In genomic region chr13:39161980-39162379, GRCm38 (mm10) we compare ENCODE assay signal across 12 mouse cellular contexts.
A peak's percentile ranks its signal among the peaks of the same experiment; 100 is the strongest.
DNase-seq lines count a peak whose midpoint lies in the region; ATAC-seq and TF ChIP-seq lines count a peak whose summit lies in the region.
"Had no signal": no experiment of that assay in that cellular context is flagged by ENCODE, and none has a peak within 500 bp of the region (broad histone marks: within the 10 kb centered on the region; RNA-seq: fewer than 3 reads in every experiment).

No protein-coding gene starts in this region.

- no peaks in the 10 kb centered on the region for H3K9me3 ChIP-seq in limb, embryonic 11.5 days (ENCODE audit: control insufficient read depth, low read length)
- H3K9me3 ChIP-seq in limb, embryonic 10.5 days (replicated peaks): no peaks in the 10 kb centered on the region
- no peaks in the 10 kb centered on the region for H3K9me3 ChIP-seq in embryonic facial prominence, embryonic 10.5 days
- H3K9me3 ChIP-seq in limb, embryonic 14.5 days (ENCODE audit: control insufficient read depth, low read length): no peaks in the 10 kb centered on the region
- H3K9me3 ChIP-seq: forebrain, embryonic 10.5 days had no signal

- WGBS in limb, embryonic 11.5 days: 40% methylated on average over 2 of the region's 2 CpGs
- 54% methylated on average over 2 of the region's 2 CpGs for WGBS in limb, embryonic 10.5 days
- WGBS in embryonic facial prominence, embryonic 10.5 days: 46% methylated on average over 2 of the region's 2 CpGs
- 11% methylated on average over 2 of the region's 2 CpGs for WGBS in limb, embryonic 14.5 days

- H3K27ac ChIP-seq in limb, embryonic 11.5 days (replicated peaks; ENCODE audit: low read depth, low read length): no peak overlapping the region
- no peak overlapping the region for H3K27ac ChIP-seq in limb, embryonic 10.5 days
- H3K27ac ChIP-seq in embryonic facial prominence, embryonic 10.5 days (replicated peaks): no peak overlapping the region
- H3K27ac ChIP-seq in limb, embryonic 14.5 days (replicated peaks; ENCODE audit: low read depth, low read length): no peak overlapping the region
- H3K27ac ChIP-seq: forebrain, embryonic 10.5 days; liver, embryonic 14.5 days had no signal

- no peak for TF ChIP-seq POLR2A in limb, embryonic 14.5 days (IDR thresholded peaks at IDR 0.05; ENCODE audit: borderline replicate concordance, extremely low read depth, insufficient read depth, insufficient read length)

- peak; percentile 28 for DNase-seq in limb, embryonic 11.5 days (ENCODE audit: low spot score)
- no peak for DNase-seq in limb, embryonic 10.5 days (ENCODE audit: low spot score)
- peak; percentile 14 for DNase-seq in ZHBTc4 (ENCODE audit: low read depth, low spot score)
- DNase-seq in embryonic facial prominence, embryonic 10.5 days (ENCODE audit: low spot score): peak; percentile 10
- DNase-seq in limb, embryonic 14.5 days (ENCODE audit: low spot score): peak; percentile 35
- no peak for DNase-seq in adrenal gland, postnatal 14 days
- DNase-seq in layer of hippocampus, postnatal 14 days (ENCODE audit: low spot score in 2 of 2): no peak
- DNase-seq: adrenal gland, postnatal 25 days had no signal

- no peak overlapping the region for H3K4me3 ChIP-seq in limb, embryonic 11.5 days (ENCODE audit: low read depth, low read length)
- no peak overlapping the region for H3K4me3 ChIP-seq in limb, embryonic 10.5 days
- H3K4me3 ChIP-seq in embryonic facial prominence, embryonic 10.5 days: no peak overlapping the region
- H3K4me3 ChIP-seq in limb, embryonic 14.5 days (replicated peaks; ENCODE audit: low read length): no peak overlapping the region
- H3K4me3 ChIP-seq: forebrain, embryonic 10.5 days; megakaryocyte, embryonic 14.5 days had no signal

- no peak overlapping the region for H3K4me2 ChIP-seq in limb, embryonic 11.5 days (ENCODE audit: low read depth, severe bottlenecking)
- no peak overlapping the region for H3K4me2 ChIP-seq in limb, embryonic 14.5 days (replicated peaks; ENCODE audit: low read depth, low read length, severe bottlenecking)
- H3K4me2 ChIP-seq: heart, embryonic 11.5 days had no signal

- no peak overlapping the region for H3K9ac ChIP-seq in limb, embryonic 11.5 days (ENCODE audit: low read length)
- H3K9ac ChIP-seq in limb, embryonic 14.5 days (ENCODE audit: low read depth, low read length, severe bottlenecking): no peak overlapping the region
- H3K9ac ChIP-seq: liver, embryonic 14.5 days had no signal

- no peak for ATAC-seq in limb, embryonic 11.5 days (ENCODE audit: insufficient number of reproducible peaks, low FRiP score, low TSS enrichment, low read depth)
- no peak for ATAC-seq in limb, embryonic 14.5 days (ENCODE audit: low FRiP score, low read depth)

- no peaks in the 10 kb centered on the region for H3K27me3 ChIP-seq in limb, embryonic 11.5 days (ENCODE audit: control insufficient read depth, insufficient read depth, low read length)
- no peaks in the 10 kb centered on the region for H3K27me3 ChIP-seq in limb, embryonic 10.5 days (ENCODE audit: low read depth, poor library complexity, severe bottlenecking)
- H3K27me3 ChIP-seq in embryonic facial prominence, embryonic 10.5 days (replicated peaks; ENCODE audit: low read depth, poor library complexity, severe bottlenecking): no peaks in the 10 kb centered on the region
- no peaks in the 10 kb centered on the region for H3K27me3 ChIP-seq in limb, embryonic 14.5 days (ENCODE audit: control insufficient read depth, insufficient read depth, low read length)
- H3K27me3 ChIP-seq: megakaryocyte, embryonic 14.5 days had no signal

- no peaks in the 10 kb centered on the region for H3K36me3 ChIP-seq in limb, embryonic 11.5 days (ENCODE audit: control insufficient read depth, insufficient read depth, low read length)
- H3K36me3 ChIP-seq in limb, embryonic 10.5 days: no peaks in the 10 kb centered on the region
- no peaks in the 10 kb centered on the region for H3K36me3 ChIP-seq in embryonic facial prominence, embryonic 10.5 days (replicated peaks)
- no peaks in the 10 kb centered on the region for H3K36me3 ChIP-seq in limb, embryonic 14.5 days (ENCODE audit: control insufficient read depth, insufficient read depth, low read length)
- H3K36me3 ChIP-seq: forebrain, embryonic 10.5 days had no signal

- no peaks in the 10 kb centered on the region for H3K4me1 ChIP-seq in limb, embryonic 11.5 days (ENCODE audit: control insufficient read depth, insufficient read depth, low read length)
- peaks cover 6% of the 10 kb centered on the region for H3K4me1 ChIP-seq in limb, embryonic 10.5 days
- no peaks in the 10 kb centered on the region for H3K4me1 ChIP-seq in embryonic facial prominence, embryonic 10.5 days
- H3K4me1 ChIP-seq in limb, embryonic 14.5 days (ENCODE audit: control insufficient read depth, insufficient read depth, low read length): no peaks in the 10 kb centered on the region
- H3K4me1 ChIP-seq: megakaryocyte, embryonic 14.5 days had no signal

Comparison
In these comparisons a context has a peak if more than half of its experiments do, and no peak if none do; other contexts are left out.
1. DNase-seq: peak in limb, embryonic 11.5 days (single experiment), ZHBTc4 (single experiment), embryonic facial prominence, embryonic 10.5 days (single experiment) and limb, embryonic 14.5 days (single experiment); none in limb, embryonic 10.5 days (single experiment), adrenal gland, postnatal 14 days (single experiment) and layer of hippocampus, postnatal 14 days (0 of 2).